Mouse (Mus musculus): Measurements from ENCODE around the gene Fbxo44. TPM values are rescaled to one million over a fixed set of nuclear protein-coding genes. Genes with fewer than 3 reads are reported as not detected.

Fbxo44 gene
- total and polyA plus RNA-seq, 3 experiments: 2.3 to 6.2 TPM; not detected in 1

GRCm38 (mm10) chr4:148114758-148115391 is 45.4 kb downstream of the Fbxo44 start:
- DNase-seq (ENCODE audit: low read depth, low spot score): peak; percentile 86
- TF ChIP-seq ZC3H11A (IDR thresholded peaks at IDR 0.05; ENCODE audit: low read depth, low read length): peak; percentile 56
- peak; percentile 54; the same call in 1 of the 2 replicates for TF ChIP-seq MAZ (IDR thresholded peaks at IDR 0.05; ENCODE audit: low read depth, low read length)
- peak; percentile 73 for TF ChIP-seq SMC3 (IDR thresholded peaks at IDR 0.05; ENCODE audit: low read depth, low read length)
- peak; percentile 76 to 85 (median 77) for TF ChIP-seq CTCF (IDR thresholded peaks at IDR 0.05 in 2 of 3, conservative IDR thresholded peaks at IDR 0.05 in 1 of 3; ENCODE audit: control insufficient read depth in 1 of 3, insufficient read depth in 1 of 3, low read depth in 2 of 3, low read length in 3 of 3, poor library complexity in 1 of 3, severe bottlenecking in 1 of 3)
- peak; percentile 76 for TF ChIP-seq RAD21 (IDR thresholded peaks at IDR 0.05; ENCODE audit: low read depth, low read length)
- no peak for TF ChIP-seq EP300 (IDR thresholded peaks at IDR 0.05; ENCODE audit: low read depth in 1 of 2, low read length in 2 of 2)
- TF ChIP-seq ELF1 (IDR thresholded peaks at IDR 0.05; ENCODE audit: low read depth, low read length): no peak
- TF ChIP-seq TBP (IDR thresholded peaks at IDR 0.05; ENCODE audit: low read depth, low read length): no peak
- no peak for TF ChIP-seq GATA1 (IDR thresholded peaks at IDR 0.05; ENCODE audit: low read depth, low read length)
- no peak for TF ChIP-seq SIN3A (IDR thresholded peaks at IDR 0.05; ENCODE audit: low read length)
- no peak for TF ChIP-seq ETS1 (IDR thresholded peaks at IDR 0.05; ENCODE audit: low read depth, low read length)
- 0 out of 2 replicates have a peak, but pooled peaks have one; percentile 7 for TF ChIP-seq HCFC1 (IDR thresholded peaks at IDR 0.05; ENCODE audit: low read depth, low read length)
- no peaks in the 10 kb centered on the region for H3K9me3 ChIP-seq (replicated peaks; ENCODE audit: insufficient read depth, low read length)
- peaks cover 0 to 5% of the 10 kb centered on the region in 2 experiments; a peak in 2 of 4 replicates for H3K4me1 ChIP-seq (ENCODE audit: control insufficient read depth in 1 of 2, insufficient read depth in 2 of 2, low read length in 2 of 2)
- no peaks in the 10 kb centered on the region; a peak in 1 of 4 replicates for H3K36me3 ChIP-seq (ENCODE audit: control insufficient read depth in 1 of 2, insufficient read depth in 2 of 2, low read length in 2 of 2)
- peak overlapping the region; percentile 70 for H3K9ac ChIP-seq (ENCODE audit: control insufficient read depth, low read depth, low read length, poor library complexity, severe bottlenecking)
- no peaks in the 10 kb centered on the region for H3K27me3 ChIP-seq (ENCODE audit: control insufficient read depth in 1 of 2, insufficient read depth in 2 of 2, low read length in 2 of 2)
- peak overlapping the region; percentile 49 to 68 for H3K4me3 ChIP-seq (ENCODE audit: control insufficient read depth in 1 of 2, insufficient read depth in 1 of 2, low read depth in 2 of 2, low read length in 2 of 2)
- H3K79me2 ChIP-seq (ENCODE audit: control insufficient read depth, insufficient read depth, low read length, poor library complexity): no peaks in the 10 kb centered on the region
- no peak overlapping the region for H3K27ac ChIP-seq (ENCODE audit: control insufficient read depth, low read depth, low read length)

- no peaks in the 10 kb centered on the region for H3K79me2 ChIP-seq (ENCODE audit: control insufficient read depth, insufficient read depth, low read length, poor library complexity)
- no peaks in the 10 kb centered on the region for H3K27me3 ChIP-seq (ENCODE audit: control insufficient read depth in 1 of 2, insufficient read depth in 2 of 2, low read length in 2 of 2)
- no peak overlapping the region for H3K27ac ChIP-seq (ENCODE audit: control insufficient read depth, low read depth, low read length)
- H3K4me3 ChIP-seq (ENCODE audit: control insufficient read depth in 1 of 2, insufficient read depth in 1 of 2, low read depth in 2 of 2, low read length in 2 of 2): no peak overlapping the region
- no peaks in the 10 kb centered on the region; a peak in 1 of 4 replicates for H3K36me3 ChIP-seq (ENCODE audit: control insufficient read depth in 1 of 2, insufficient read depth in 2 of 2, low read length in 2 of 2)
- no peak overlapping the region for H3K9ac ChIP-seq (ENCODE audit: control insufficient read depth, low read depth, low read length, poor library complexity, severe bottlenecking)
- peaks cover 0 to 7% of the 10 kb centered on the region in 2 experiments; a peak in 1 of 4 replicates for H3K4me1 ChIP-seq (ENCODE audit: control insufficient read depth in 1 of 2, insufficient read depth in 2 of 2, low read length in 2 of 2)
- no peak for DNase-seq (ENCODE audit: low read depth, low spot score)
- TF ChIP-seq ZC3H11A (IDR thresholded peaks at IDR 0.05; ENCODE audit: low read depth, low read length) (no peak), SMC3 (IDR thresholded peaks at IDR 0.05; ENCODE audit: low read depth, low read length) (no peak), ETS1 (IDR thresholded peaks at IDR 0.05; ENCODE audit: low read depth, low read length) (no peak), MYC (IDR thresholded peaks at IDR 0.05; ENCODE audit: low read depth, low read length) (no peak), MXI1 (IDR thresholded peaks at IDR 0.05; ENCODE audit: low read depth, low read length) (no peak)
- H3K9me3 ChIP-seq (replicated peaks; ENCODE audit: insufficient read depth, low read length): no peaks in the 10 kb centered on the region
These were observed 47.8 kb downstream of the Fbxo44 start for GRCm38 (mm10) chr4:148112519-148112918.
